45 mouse cellular contexts compared by ENCODE assay signal in genomic region chr10:26226241-26226640, GRCm38 (mm10). TPM values are rescaled to one million over a fixed set of nuclear protein-coding genes. Genes with fewer than 3 reads are reported as not detected.
"Had no signal": no experiment of that assay in that cellular context is flagged by ENCODE, and none has a peak within 500 bp of the region (broad histone marks: within the 10 kb centered on the region; RNA-seq: fewer than 3 reads in every experiment).

No protein-coding gene starts in this region.

- H3K36me3 ChIP-seq: heart, embryonic 12.5 days; heart, embryonic 13.5 days; heart, embryonic 15.5 days; hindbrain, embryonic 10.5 days; hindbrain, embryonic 12.5 days; hindbrain, embryonic 13.5 days; hindbrain, embryonic 15.5 days; intestine, embryonic 15.5 days; kidney, embryonic 15.5 days had no signal

- DNase-seq: heart, adult 18-20 months; heart, adult 2 months; heart, postnatal 10 days; heart, postnatal 14 days; heart, postnatal 36 days; heart, postnatal 4 days; kidney, adult 11 months; kidney, adult 18-20 months; kidney, adult 2 months; kidney, adult 8-10 months; kidney, adult 9 months; kidney, postnatal 10 days; kidney, postnatal 14 days; kidney, postnatal 25 days; kidney, postnatal 36 days; kidney, postnatal 4 days; layer of hippocampus, adult 9-11 months; layer of hippocampus, postnatal 36 days had no signal

- H3K9me3 ChIP-seq: heart, embryonic 12.5 days; heart, embryonic 13.5 days; heart, embryonic 15.5 days; hindbrain, embryonic 10.5 days; hindbrain, embryonic 12.5 days; hindbrain, embryonic 13.5 days; hindbrain, embryonic 15.5 days; intestine, embryonic 15.5 days; kidney, embryonic 15.5 days had no signal

- H3K4me1 ChIP-seq: heart, embryonic 12.5 days; heart, embryonic 13.5 days; heart, embryonic 15.5 days; hindbrain, embryonic 10.5 days; hindbrain, embryonic 12.5 days; hindbrain, embryonic 13.5 days; hindbrain, embryonic 15.5 days; intestine, embryonic 15.5 days; kidney, embryonic 15.5 days had no signal

- H3K27ac ChIP-seq: heart, adult 2 months; heart, embryonic 13.5 days; heart, embryonic 15.5 days; hindbrain, embryonic 10.5 days; hindbrain, embryonic 12.5 days; hindbrain, embryonic 13.5 days; hindbrain, embryonic 14.5 days; hindbrain, embryonic 15.5 days; hindbrain, postnatal 0 days; intestine, embryonic 15.5 days; kidney, embryonic 15.5 days; kidney, postnatal 0 days; layer of hippocampus, adult 2 months had no signal

- ATAC-seq: hindbrain, embryonic 16.5 days; hindbrain, postnatal 0 days; inflammation-experienced regulatory T-cells, adult 6 months; intestine, embryonic 15.5 days; intestine, embryonic 16.5 days; intestine, postnatal 0 days had no signal

- H3K9ac ChIP-seq: heart, embryonic 12.5 days; heart, embryonic 13.5 days; heart, embryonic 15.5 days; hindbrain, embryonic 12.5 days; hindbrain, embryonic 13.5 days; hindbrain, embryonic 14.5 days; hindbrain, embryonic 15.5 days; intestine, embryonic 15.5 days; kidney, embryonic 15.5 days had no signal

- H3K4me2 ChIP-seq: heart, embryonic 11.5 days; heart, embryonic 12.5 days; heart, embryonic 13.5 days; heart, embryonic 15.5 days; hindbrain, embryonic 12.5 days; hindbrain, embryonic 13.5 days; hindbrain, embryonic 14.5 days; hindbrain, embryonic 15.5 days; intestine, embryonic 15.5 days; kidney, embryonic 15.5 days had no signal

- H3K27me3 ChIP-seq: heart, embryonic 12.5 days; heart, embryonic 13.5 days; heart, embryonic 15.5 days; hindbrain, embryonic 12.5 days; hindbrain, embryonic 13.5 days; hindbrain, embryonic 15.5 days; intestine, embryonic 15.5 days; kidney, embryonic 15.5 days had no signal

- H3K4me3 ChIP-seq: heart, adult 2 months; heart, embryonic 12.5 days; heart, embryonic 13.5 days; heart, embryonic 15.5 days; hindbrain, embryonic 10.5 days; hindbrain, embryonic 12.5 days; hindbrain, embryonic 13.5 days; hindbrain, embryonic 15.5 days; intestine, embryonic 15.5 days; kidney, embryonic 15.5 days; layer of hippocampus, adult 2 months had no signal

RNA-seq across cellular contexts. Expression of gene Samd3, which starts 3.3 kb away (rescaled TPM):
- total RNA-seq: heart, adult 18-20 months; heart, adult 2 months; heart, postnatal 10 days; heart, postnatal 14 days; heart, postnatal 25 days; heart, postnatal 36 days; heart, postnatal 4 days; layer of hippocampus, adult 18-20 months; layer of hippocampus, adult 2 months; layer of hippocampus, adult 8-10 months; layer of hippocampus, postnatal 25 days; layer of hippocampus, postnatal 36 days had no signal
- polyA plus RNA-seq: heart, embryonic 11.5 days; heart, embryonic 12.5 days; heart, embryonic 13.5 days; heart, embryonic 14.5 days; heart, embryonic 15.5 days; heart, postnatal 0 days; intestine, embryonic 14.5 days; intestine, embryonic 16.5 days; intestine, postnatal 0 days; kidney, embryonic 14.5 days; kidney, embryonic 15.5 days; kidney, embryonic 16.5 days; kidney, postnatal 0 days had no signal
